Mouse (Mus musculus): ENCODE results near the gene Nkx6-2. TPM values are rescaled to one million over a fixed set of nuclear protein-coding genes. Genes with fewer than 3 reads are reported as not detected.

The Nkx6-2 gene
- total RNA-seq, 2 experiments from 2014 or later: not detected

DNA sequence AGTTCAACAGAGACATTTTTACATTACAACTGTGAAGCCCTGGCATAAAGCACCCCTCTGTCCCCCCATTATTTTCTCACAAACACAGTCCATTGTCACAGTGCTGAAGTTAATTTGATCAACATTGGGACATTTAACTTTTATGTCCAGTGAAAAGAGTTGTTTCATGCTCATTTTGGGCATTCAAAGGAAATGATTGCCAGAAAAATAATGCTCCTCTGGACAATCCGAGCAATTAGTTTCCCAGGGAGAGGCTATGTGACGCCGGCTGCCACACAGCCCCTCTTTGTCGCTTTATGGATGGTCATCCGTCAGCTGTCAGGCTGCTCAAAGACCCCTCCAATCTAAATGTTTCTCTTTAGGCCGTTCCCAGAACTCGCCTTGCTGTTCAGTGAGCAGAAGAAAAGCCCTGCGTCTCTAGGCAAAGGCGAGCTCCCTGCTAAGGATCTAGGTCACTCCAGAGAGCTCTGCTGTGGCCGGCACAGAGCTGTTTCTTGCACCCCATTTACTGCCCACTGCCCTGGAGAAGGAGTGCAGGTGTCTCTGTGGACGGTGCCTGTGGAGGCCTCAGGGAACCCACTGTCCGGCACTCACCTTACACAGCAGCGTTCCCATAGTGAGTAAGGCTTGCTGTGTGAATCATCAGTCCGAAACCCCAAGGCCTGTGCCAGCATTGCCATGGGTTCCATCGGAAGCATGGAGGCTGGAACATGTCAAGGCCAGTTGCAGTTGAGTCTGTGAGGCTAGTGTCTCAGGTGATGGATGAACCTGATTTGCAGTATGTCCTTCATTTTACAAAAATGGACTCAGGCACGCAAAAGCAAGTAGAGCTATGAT lies 51.8 kb downstream of the Nkx6-2 start:
- no peak for ATAC-seq (replicated peaks; ENCODE audit: poor library complexity, severe bottlenecking)

Other genes starting within 250 kb of the Nkx6-2 start
- 7.9 and 10.2 TPM in 2 replicates for gene Inpp5a, start 193.7 kb downstream of the Nkx6-2 start, total RNA-seq (2014; fragmentation: Nextera tagmentation)
- 5.5 and 11.6 TPM in 2 replicates for gene Inpp5a, start 193.7 kb downstream of the Nkx6-2 start, total RNA-seq (2017)
- gene Cfap46, start 101.0 kb upstream of the Nkx6-2 start, total RNA-seq (2014; fragmentation: Nextera tagmentation): not detected in 2 replicates
- gene Cfap46, start 101.0 kb upstream of the Nkx6-2 start, total RNA-seq (2017): not detected in 2 replicates

Measured in granulocyte monocyte progenitor cell, adult 5-6 weeks (primary cell).